Mouse (Mus musculus) cortical plate, adult 2 months (tissue): ENCODE results near the gene Ghrhr.

Source experiments
- CTCF ChIP-seq: fragments of 200-500 bp; IDR thresholded peaks from 2 replicates; pipeline ENCODE4 v1.5.1; 2011; ENCODE audit warnings: mild to moderate bottlenecking, control low read depth, low read length; ENCODE audit not compliant: insufficient read depth; ENCODE audit errors: extremely low read depth
- POLR2A ChIP-seq: fragments of 200-500 bp; IDR thresholded peaks from 2 replicates; pipeline ENCODE4 v1.6.1; 2011; ENCODE audit warnings: mild to moderate bottlenecking, low read length, control low read depth; ENCODE audit not compliant: insufficient read depth; ENCODE audit errors: extremely low read depth

- TF ChIP-seq CTCF (no peak), POLR2A (no peak)
Measured at GRCm38 (mm10) chr6:55367126-55367525, 9.0 kb upstream of the Ghrhr start.
